Comparison of ENCODE assay signal across 8 mouse cellular contexts in genomic region chr3:58525166-58525565, GRCm38 (mm10). TPM values are rescaled to one million over a fixed set of nuclear protein-coding genes. Genes with fewer than 3 reads are reported as not detected.
A peak's percentile ranks its signal among the peaks of the same experiment; 100 is the strongest.
DNase-seq lines count a peak whose midpoint lies in the region; ATAC-seq and TF ChIP-seq lines count a peak whose summit lies in the region.

No protein-coding gene starts in this region.

- under 1% methylated on average over 40 of the region's 40 CpGs for WGBS in kidney, embryonic 14.5 days
- WGBS in liver, embryonic 11.5 days, result under 1% methylated on average over 40 of the region's 40 CpGs
- under 1% methylated on average over 36 of the region's 40 CpGs for WGBS in stomach, postnatal 0 days

- no peaks in the 10 kb centered on the region for H3K27me3 ChIP-seq in kidney, embryonic 14.5 days (ENCODE audit: control insufficient read depth, insufficient read depth, low read length)
- no peaks in the 10 kb centered on the region for H3K27me3 ChIP-seq in MEL (ENCODE audit: control insufficient read depth in 1 of 2, insufficient read depth in 2 of 2, low read length in 2 of 2)
- H3K27me3 ChIP-seq in erythroblast, embryonic 14.5 days (ENCODE audit: control insufficient read depth), result no peaks in the 10 kb centered on the region
- H3K27me3 ChIP-seq in liver, embryonic 11.5 days (replicated peaks; ENCODE audit: control insufficient read depth, insufficient read depth, low read length), result no peaks in the 10 kb centered on the region
- H3K27me3 ChIP-seq in stomach, postnatal 0 days (ENCODE audit: control insufficient read depth, insufficient read depth, low read length), result no peaks in the 10 kb centered on the region

- no peaks in the 10 kb centered on the region for H3K9me3 ChIP-seq in kidney, embryonic 14.5 days (ENCODE audit: control insufficient read depth, low read length)
- H3K9me3 ChIP-seq in MEL (replicated peaks; ENCODE audit: insufficient read depth, low read length), result no peaks in the 10 kb centered on the region
- no peaks in the 10 kb centered on the region for H3K9me3 ChIP-seq in erythroblast, embryonic 14.5 days (ENCODE audit: control insufficient read depth, low read length)
- no peaks in the 10 kb centered on the region for H3K9me3 ChIP-seq in liver, embryonic 11.5 days (ENCODE audit: control insufficient read depth, low read length)
- no peaks in the 10 kb centered on the region for H3K9me3 ChIP-seq in stomach, postnatal 0 days (ENCODE audit: control insufficient read depth, low read length)

- no peak for TF ChIP-seq CTCF in MEL (IDR thresholded peaks at IDR 0.05 in 2 of 3, conservative IDR thresholded peaks at IDR 0.05 in 1 of 3; ENCODE audit: control insufficient read depth in 1 of 3, insufficient read depth in 1 of 3, low read depth in 2 of 3, low read length in 3 of 3, poor library complexity in 1 of 3, severe bottlenecking in 1 of 3)
- TF ChIP-seq CTCF in stomach, postnatal 0 days (IDR thresholded peaks at IDR 0.05; ENCODE audit: low read depth), result 0 out of 2 replicates have a peak, but pooled peaks have one; percentile 17

- H3K9ac ChIP-seq in kidney, embryonic 14.5 days (ENCODE audit: low read depth, low read length), result peak overlapping the region; percentile 92
- peak overlapping the region; percentile 95 for H3K9ac ChIP-seq in MEL (ENCODE audit: control insufficient read depth, low read depth, low read length, poor library complexity, severe bottlenecking)
- H3K9ac ChIP-seq in liver, embryonic 11.5 days (ENCODE audit: low read depth, low read length), result peak overlapping the region; percentile 93
- peak overlapping the region; percentile 98 for H3K9ac ChIP-seq in stomach, postnatal 0 days (ENCODE audit: low read length)

- no peak for DNase-seq in kidney, postnatal 4 days
- DNase-seq in MEL (ENCODE audit: low read depth, low spot score), result no peak
- peak; percentile 61 for DNase-seq in liver, embryonic 11.5 days (ENCODE audit: low spot score)
- DNase-seq in stomach, postnatal 0 days (ENCODE audit: low spot score), result no peak
- DNase-seq in thymus, postnatal 14 days, result no peak
- no peak for DNase-seq in adrenal gland, postnatal 10 days

- TF ChIP-seq EP300 in MEL (IDR thresholded peaks at IDR 0.05; ENCODE audit: low read depth in 1 of 2, low read length in 2 of 2), result no peak
- TF ChIP-seq EP300 in stomach, postnatal 0 days (optimal IDR thresholded peaks at IDR 0.05), result no peak

- H3K79me2 ChIP-seq in MEL (ENCODE audit: control insufficient read depth, insufficient read depth, low read length, poor library complexity), result peaks cover 35% of the 10 kb centered on the region

- TF ChIP-seq POLR2A in MEL (IDR thresholded peaks at IDR 0.05; ENCODE audit: control insufficient read depth in 1 of 2, insufficient read depth in 1 of 2, low read depth in 1 of 2, low read length in 2 of 2, poor library complexity in 1 of 2), result no peak

- peaks cover 28% of the 10 kb centered on the region for H3K36me3 ChIP-seq in kidney, embryonic 14.5 days (ENCODE audit: control insufficient read depth, insufficient read depth, low read length)
- H3K36me3 ChIP-seq in MEL (ENCODE audit: control insufficient read depth in 1 of 2, insufficient read depth in 2 of 2, low read length in 2 of 2), result peaks cover 15 to 28% of the 10 kb centered on the region in 2 experiments
- H3K36me3 ChIP-seq in erythroblast, embryonic 14.5 days (ENCODE audit: control insufficient read depth), result peaks cover 36% of the 10 kb centered on the region
- peaks cover 9% of the 10 kb centered on the region; the same call in 1 of the 2 replicates for H3K36me3 ChIP-seq in liver, embryonic 11.5 days (ENCODE audit: control insufficient read depth, insufficient read depth, low read length)
- no peaks in the 10 kb centered on the region for H3K36me3 ChIP-seq in stomach, postnatal 0 days (ENCODE audit: control insufficient read depth, insufficient read depth, low read length)

- ATAC-seq in kidney, embryonic 14.5 days (ENCODE audit: low FRiP score, low TSS enrichment), result peak; percentile 48
- peak; percentile 38 for ATAC-seq in liver, embryonic 11.5 days (replicated peaks; ENCODE audit: low FRiP score)
- peak; percentile 18; the same call in 1 of the 2 replicates for ATAC-seq in stomach, postnatal 0 days (ENCODE audit: low FRiP score, low TSS enrichment)

- no peak for TF ChIP-seq RAD21 in MEL (IDR thresholded peaks at IDR 0.05; ENCODE audit: low read depth, low read length)

- H3K4me3 ChIP-seq in kidney, embryonic 14.5 days (ENCODE audit: low read length), result peak overlapping the region; percentile 93
- peak overlapping the region; percentile 79 to 94 for H3K4me3 ChIP-seq in MEL (ENCODE audit: control insufficient read depth in 1 of 2, insufficient read depth in 1 of 2, low read depth in 2 of 2, low read length in 2 of 2)
- peak overlapping the region; percentile 88 for H3K4me3 ChIP-seq in erythroblast, embryonic 14.5 days (replicated peaks)
- peak overlapping the region; percentile 86 for H3K4me3 ChIP-seq in liver, embryonic 11.5 days (ENCODE audit: low read depth, low read length)
- peak overlapping the region; percentile 89 for H3K4me3 ChIP-seq in stomach, postnatal 0 days (ENCODE audit: low read depth, low read length)

- no peaks in the 10 kb centered on the region for H3K4me1 ChIP-seq in kidney, embryonic 14.5 days (ENCODE audit: control insufficient read depth, insufficient read depth, low read length)
- H3K4me1 ChIP-seq in MEL (ENCODE audit: control insufficient read depth in 1 of 2, insufficient read depth in 2 of 2, low read length in 2 of 2), result peaks cover 3 to 10% of the 10 kb centered on the region in 2 experiments; a peak in 3 of 4 replicates
- H3K4me1 ChIP-seq in erythroblast, embryonic 14.5 days (ENCODE audit: control insufficient read depth), result peaks cover 28% of the 10 kb centered on the region
- H3K4me1 ChIP-seq in liver, embryonic 11.5 days (replicated peaks; ENCODE audit: control insufficient read depth, insufficient read depth, low read length), result peaks cover 11% of the 10 kb centered on the region; the same call in 1 of the 2 replicates
- no peaks in the 10 kb centered on the region for H3K4me1 ChIP-seq in stomach, postnatal 0 days (replicated peaks; ENCODE audit: control insufficient read depth, insufficient read depth)

- peak overlapping the region; percentile 89 for H3K27ac ChIP-seq in kidney, embryonic 14.5 days (ENCODE audit: low read depth, low read length)
- peak overlapping the region; percentile 60 for H3K27ac ChIP-seq in MEL (ENCODE audit: control insufficient read depth, low read depth, low read length)
- peak overlapping the region; percentile 87 for H3K27ac ChIP-seq in liver, embryonic 11.5 days (ENCODE audit: low read depth, low read length)
- peak overlapping the region; percentile 98 for H3K27ac ChIP-seq in stomach, postnatal 0 days (replicated peaks)

- peak overlapping the region; percentile 52 for H3K4me2 ChIP-seq in kidney, embryonic 14.5 days (replicated peaks; ENCODE audit: low read depth, low read length)
- peak overlapping the region; percentile 84 for H3K4me2 ChIP-seq in liver, embryonic 11.5 days
- peak overlapping the region; percentile 75 for H3K4me2 ChIP-seq in stomach, postnatal 0 days (replicated peaks; ENCODE audit: low read depth)

TF ChIP-seq in MEL, 35 proteins besides CTCF, POLR2A, EP300 and RAD21:
- TF ChIP-seq BHLHE40 (IDR thresholded peaks at IDR 0.05; ENCODE audit: borderline replicate concordance, low read depth, low read length), result no peak
- no peak for TF ChIP-seq MYB (IDR thresholded peaks at IDR 0.05; ENCODE audit: low read depth, low read length)
- no peak for TF ChIP-seq NRF1 (IDR thresholded peaks at IDR 0.05; ENCODE audit: insufficient read depth, low read depth, low read length, poor library complexity, severe bottlenecking)
- 0 out of 2 replicates have a peak, but pooled peaks have one; percentile 47 for TF ChIP-seq UBTF (IDR thresholded peaks at IDR 0.05; ENCODE audit: borderline replicate concordance, insufficient read depth, low read depth, low read length)
TF ChIP-seq in MEL: peak in this region for 1.

RNA-seq across cellular contexts. Expression of gene Eif2a, which starts 0.5 kb away (rescaled TPM):
- polyA plus RNA-seq in kidney, embryonic 14.5 days (2014; fragmentation: Nextera tagmentation; extraction: Ambion mirVana), result 71.1 and 72.0 TPM in 2 replicates
- 70.2 and 79.5 TPM in 2 replicates for total RNA-seq in MEL (2012; rRNA removed)
- polyA plus RNA-seq in MEL (2012; ENCODE audit: insufficient read depth in 1 of 2, insufficient read length in 2 of 2, low read depth in 1 of 2, low replicate concordance in 2 of 2, missing spikeins in 1 of 2), result 100 to 1,000 TPM in 1 of 2 experiments, 10 to 100 TPM in 1; 67.3 to 192 TPM
- 0.53 and 0.61 TPM in 2 replicates for polyA plus RNA-seq in erythroblast, embryonic 14.5 days (2012)
- 66.1 and 71.3 TPM in 2 replicates for polyA plus RNA-seq in liver, embryonic 11.5 days (2014; fragmentation: Nextera tagmentation; extraction: Ambion mirVana)
- polyA plus RNA-seq in stomach, postnatal 0 days (2015; fragmentation: Nextera tagmentation; extraction: Ambion mirVana), result 28.4 and 29.7 TPM in 2 replicates
- total RNA-seq in adrenal gland, postnatal 10 days (2021), result 10 to 100 TPM; 57.2 to 61.4 TPM

RNA-seq across cellular contexts. Expression of gene Serp1, which starts 0.5 kb away (rescaled TPM):
- polyA plus RNA-seq in kidney, embryonic 14.5 days (2014; fragmentation: Nextera tagmentation; extraction: Ambion mirVana), result 99.5 and 130 TPM in 2 replicates
- total RNA-seq in MEL (2012; rRNA removed), result 78.7 and 96.3 TPM in 2 replicates
- polyA plus RNA-seq in MEL (2012; ENCODE audit: insufficient read depth in 1 of 2, insufficient read length in 2 of 2, low read depth in 1 of 2, low replicate concordance in 2 of 2, missing spikeins in 1 of 2), result 10 to 100 TPM; 80.5 to 83.8 TPM
- polyA plus RNA-seq in erythroblast, embryonic 14.5 days (2012), result 2.1 and 3.3 TPM in 2 replicates
- 161 and 178 TPM in 2 replicates for polyA plus RNA-seq in liver, embryonic 11.5 days (2014; fragmentation: Nextera tagmentation; extraction: Ambion mirVana)
- 166 and 175 TPM in 2 replicates for polyA plus RNA-seq in stomach, postnatal 0 days (2015; fragmentation: Nextera tagmentation; extraction: Ambion mirVana)
- 10 to 100 TPM; 55.3 to 72.1 TPM for total RNA-seq in adrenal gland, postnatal 10 days (2021)

RNA-seq across cellular contexts. Expression of gene Selenot, which starts 51.3 kb away (rescaled TPM):
- polyA plus RNA-seq in kidney, embryonic 14.5 days (2014; fragmentation: Nextera tagmentation; extraction: Ambion mirVana), result 30.6 and 31.5 TPM in 2 replicates
- 78.3 and 83.9 TPM in 2 replicates for total RNA-seq in MEL (2012; rRNA removed)
- 100 to 1,000 TPM in 1 of 2 experiments, 10 to 100 TPM in 1; 89.5 to 107 TPM for polyA plus RNA-seq in MEL (2012; ENCODE audit: insufficient read depth in 1 of 2, insufficient read length in 2 of 2, low read depth in 1 of 2, low replicate concordance in 2 of 2, missing spikeins in 1 of 2)
- 0.73 and 2.1 TPM in 2 replicates for polyA plus RNA-seq in erythroblast, embryonic 14.5 days (2012)
- polyA plus RNA-seq in liver, embryonic 11.5 days (2014; fragmentation: Nextera tagmentation; extraction: Ambion mirVana), result 23.2 and 25.0 TPM in 2 replicates
- 13.1 and 13.5 TPM in 2 replicates for polyA plus RNA-seq in stomach, postnatal 0 days (2015; fragmentation: Nextera tagmentation; extraction: Ambion mirVana)
- total RNA-seq in adrenal gland, postnatal 10 days (2021), result 100 to 1,000 TPM; 109 to 113 TPM

Comparison
In these comparisons a context has a peak if more than half of its experiments do, and no peak if none do; other contexts are left out.
1. RNA of gene Eif2a, which starts 0.5 kb away (polyA plus RNA-seq): 67.3 to 192 TPM in MEL, 71.1 to 72.0 TPM in kidney, embryonic 14.5 days, 66.1 to 71.3 TPM in liver, embryonic 11.5 days and 28.4 to 29.7 TPM in stomach, postnatal 0 days; 0.53 to 0.61 TPM in erythroblast, embryonic 14.5 days; every median in the first group is over 10 times any median in the second.
2. RNA of gene Serp1, which starts 0.5 kb away (polyA plus RNA-seq): 166 to 175 TPM in stomach, postnatal 0 days, 161 to 178 TPM in liver, embryonic 11.5 days, 99.5 to 130 TPM in kidney, embryonic 14.5 days and 80.5 to 83.8 TPM in MEL; 2.1 to 3.3 TPM in erythroblast, embryonic 14.5 days; every median in the first group is over 10 times any median in the second.
3. Peak in every context shown above with its lines, with median percentiles within 50 percentile points of each other: ATAC-seq, H3K27ac ChIP-seq, H3K4me2 ChIP-seq, H3K4me3 ChIP-seq and H3K9ac ChIP-seq.